Mouse (Mus musculus): ENCODE measurements around the gene Aox3.

Aox3 gene

DNA sequence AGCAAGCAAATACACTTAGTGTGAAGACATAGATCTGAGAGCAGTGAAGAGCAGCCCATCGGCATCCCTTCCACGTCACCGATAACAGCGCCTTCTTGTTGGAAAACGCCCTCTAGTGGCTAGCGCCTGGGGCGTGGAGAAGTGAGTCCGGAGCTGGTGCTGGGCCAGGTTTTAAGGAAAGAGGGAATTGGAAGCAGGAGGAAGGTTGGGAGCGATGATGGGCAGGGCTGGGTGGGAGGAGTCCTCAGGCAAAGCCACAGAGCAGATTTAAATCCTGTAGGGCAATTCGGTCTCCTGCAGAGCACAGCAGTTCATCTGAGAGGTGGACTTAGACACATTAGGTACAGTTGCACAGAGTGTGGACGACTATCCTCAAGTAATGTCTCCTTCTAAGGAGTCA is at the start of gene Aox3:
Aox3 (plus strand) TSS at position 251 of the 400 bp plus-strand sequence.
- DNase-seq, result peak; percentile 93 to 96

DNA sequence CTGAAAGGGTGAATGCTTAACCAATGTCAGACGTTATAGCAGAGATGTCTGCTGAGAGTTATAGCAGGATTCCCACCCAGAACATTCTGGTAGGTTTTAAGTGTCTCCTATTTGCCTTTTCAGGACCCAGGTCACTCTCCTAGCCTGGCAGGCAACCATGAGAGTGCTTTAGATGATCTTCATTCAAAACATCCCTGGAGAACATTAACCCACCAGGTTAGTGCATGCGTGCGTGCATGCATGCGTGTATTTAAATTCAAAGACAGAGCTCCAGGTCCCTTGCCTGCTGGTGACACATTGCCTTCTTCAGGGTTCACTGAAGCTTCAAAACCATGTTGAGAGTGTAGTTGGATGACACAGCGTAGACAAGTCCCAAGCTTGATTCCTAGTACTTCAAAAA is 47.8 kb upstream of the Aox3 start:
- DNase-seq, result no peak

DNA sequence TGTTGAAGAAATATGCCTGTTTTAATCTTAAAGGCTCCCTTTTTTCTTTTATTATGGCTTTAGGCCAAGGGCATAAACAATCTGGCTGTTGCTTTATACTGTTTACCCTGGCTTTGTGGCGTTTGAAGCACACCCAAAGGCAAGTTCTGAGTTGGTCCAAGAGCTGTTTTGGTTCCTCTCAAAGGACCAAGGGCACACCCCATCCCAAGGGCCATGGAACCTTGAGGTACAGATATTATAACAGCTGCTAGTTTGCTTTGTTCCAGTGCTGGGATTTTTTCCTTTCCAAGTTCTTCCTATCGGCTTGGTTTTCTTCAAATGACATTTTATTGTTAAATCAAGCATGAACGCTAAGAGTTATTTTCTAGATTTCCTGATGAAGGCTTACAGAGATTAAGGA is 47.3 kb upstream of the Aox3 start:
- DNase-seq, result no peak

DNA sequence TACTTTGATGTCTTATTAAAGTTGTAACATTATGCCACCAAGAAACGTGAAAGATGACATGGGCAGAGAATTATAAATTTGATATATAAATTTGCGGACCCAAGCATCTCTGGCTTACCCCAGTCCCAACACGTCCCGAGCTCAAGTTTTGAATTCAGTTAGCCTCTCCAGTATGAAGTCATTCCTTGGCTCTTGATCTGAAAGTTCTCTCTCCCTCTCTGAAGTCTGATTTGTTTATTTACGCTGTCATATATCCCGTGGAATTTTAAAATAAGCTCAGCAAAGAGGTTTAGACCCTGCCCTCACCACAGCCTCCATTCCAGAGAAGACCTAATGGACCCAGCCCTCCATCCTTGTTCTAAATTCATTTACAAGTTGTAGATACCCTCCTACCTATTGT is 43.7 kb upstream of the Aox3 start:
- DNase-seq, result no peak

DNA sequence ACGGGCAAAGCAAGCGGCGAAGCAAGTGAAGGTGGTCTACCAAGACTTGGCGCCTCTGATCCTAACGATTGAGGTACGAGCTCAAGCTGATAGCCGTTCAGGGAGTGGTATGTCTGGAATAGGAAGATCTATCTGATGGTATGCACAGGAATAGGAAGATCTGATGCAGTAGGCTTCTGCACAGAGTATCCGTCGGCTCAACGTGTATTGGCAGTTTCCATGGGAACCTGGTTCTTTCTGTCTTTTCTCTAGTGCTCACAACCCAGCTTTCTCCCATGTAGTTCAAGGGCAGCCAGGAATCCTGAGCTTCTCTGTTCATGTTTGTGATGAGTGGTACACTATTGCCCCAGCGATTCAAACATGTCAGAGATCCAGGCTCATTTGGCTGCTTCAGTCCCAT is 42.8 kb upstream of the Aox3 start:
- no peak for DNase-seq

DNA sequence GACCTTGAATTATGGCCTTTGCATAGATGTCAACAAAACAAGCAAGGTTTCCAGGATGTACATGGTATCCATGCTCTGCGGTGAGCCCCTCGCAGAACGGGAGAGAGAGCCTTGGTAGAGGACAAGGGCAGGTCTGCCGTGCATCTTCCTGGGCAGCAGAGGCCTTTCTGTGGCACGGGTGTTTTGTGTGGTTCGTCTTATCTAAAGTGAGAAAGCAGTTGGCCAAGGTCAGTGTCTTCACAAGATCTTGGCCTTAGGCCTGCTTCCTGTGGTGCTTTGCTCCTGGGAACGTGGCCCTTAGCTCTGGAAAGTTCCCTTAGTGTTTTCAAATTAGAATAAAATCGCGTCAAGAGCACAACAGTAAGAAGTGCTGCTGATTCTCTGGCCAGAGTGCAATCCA is 41.9 kb upstream of the Aox3 start:
- DNase-seq, result peak in 1 of 2 experiments; percentile 17

DNA sequence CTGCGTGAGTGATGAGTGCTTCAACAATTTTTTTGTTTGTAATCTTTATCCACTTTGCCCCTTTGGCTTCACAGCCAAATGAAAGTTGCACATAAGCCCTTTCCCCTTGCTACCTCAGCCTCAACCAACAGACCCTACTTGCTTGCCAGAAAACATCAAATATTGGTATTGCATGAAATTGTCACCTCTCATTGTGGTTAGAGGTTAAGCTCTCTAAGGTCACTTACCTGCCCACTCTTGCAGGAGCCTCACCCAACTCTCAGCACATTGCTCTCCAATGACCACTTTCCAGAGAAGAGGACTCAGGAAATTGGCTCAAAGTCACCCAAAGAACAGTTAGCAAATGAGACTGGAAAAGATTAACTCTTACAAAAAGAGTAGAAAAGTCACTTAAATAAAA is 41.4 kb upstream of the Aox3 start:
- DNase-seq, result no peak

DNA sequence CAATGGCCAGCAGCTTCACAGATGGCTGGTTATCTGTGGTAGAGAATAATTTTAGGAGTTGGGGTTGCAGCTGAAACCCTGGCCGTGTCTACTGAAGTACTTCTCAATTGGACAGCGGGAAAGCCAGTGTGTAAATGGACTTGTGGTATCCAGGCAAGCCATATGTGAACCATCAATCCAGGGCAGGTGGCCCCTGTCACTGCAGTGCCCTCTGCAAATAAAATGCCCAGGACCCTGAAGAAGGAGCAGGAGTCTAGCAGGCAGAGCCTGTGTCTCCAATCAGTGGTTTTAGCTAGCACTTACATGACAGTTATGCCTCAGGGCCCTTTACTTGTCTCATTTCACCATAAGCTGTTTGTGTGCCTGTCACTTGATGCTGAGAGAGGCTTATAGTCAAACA is 40.5 kb upstream of the Aox3 start:
- DNase-seq, result no peak

DNA sequence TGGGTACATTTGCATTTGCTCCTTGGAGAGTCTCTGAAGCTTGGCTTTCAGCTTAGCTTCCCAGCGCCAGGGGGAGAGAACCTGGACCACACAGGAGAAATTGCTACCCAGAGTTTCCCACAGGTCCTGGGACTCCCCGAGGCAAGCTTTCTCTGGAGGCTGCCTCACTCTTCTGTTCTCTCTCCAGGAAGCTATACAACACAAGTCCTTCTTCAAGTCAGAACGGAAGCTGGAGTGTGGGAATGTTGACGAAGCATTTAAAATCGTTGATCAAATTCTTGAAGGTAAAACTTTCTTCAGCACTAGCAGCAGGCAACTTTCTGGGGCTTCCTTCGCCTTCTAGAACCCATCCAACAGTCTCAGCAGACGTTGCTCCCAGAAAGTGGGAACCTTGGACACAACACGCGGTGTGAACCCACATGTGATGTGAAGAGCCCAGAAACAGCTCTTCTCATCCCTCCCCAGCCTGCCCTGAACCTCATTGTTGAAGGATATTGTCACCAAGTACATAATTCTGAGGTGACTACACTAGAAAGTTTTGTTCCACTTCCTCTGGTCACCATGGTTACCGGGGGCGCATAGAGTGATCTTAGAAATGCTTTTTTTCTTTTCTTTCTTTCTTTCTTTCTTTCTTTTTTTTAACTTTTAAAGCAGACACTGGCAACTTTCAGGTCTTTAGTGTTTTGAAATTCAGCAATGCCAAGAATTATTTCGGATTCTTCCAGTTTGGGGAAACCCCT is 39.8 kb upstream of the Aox3 start:
- no peak for DNase-seq

DNA sequence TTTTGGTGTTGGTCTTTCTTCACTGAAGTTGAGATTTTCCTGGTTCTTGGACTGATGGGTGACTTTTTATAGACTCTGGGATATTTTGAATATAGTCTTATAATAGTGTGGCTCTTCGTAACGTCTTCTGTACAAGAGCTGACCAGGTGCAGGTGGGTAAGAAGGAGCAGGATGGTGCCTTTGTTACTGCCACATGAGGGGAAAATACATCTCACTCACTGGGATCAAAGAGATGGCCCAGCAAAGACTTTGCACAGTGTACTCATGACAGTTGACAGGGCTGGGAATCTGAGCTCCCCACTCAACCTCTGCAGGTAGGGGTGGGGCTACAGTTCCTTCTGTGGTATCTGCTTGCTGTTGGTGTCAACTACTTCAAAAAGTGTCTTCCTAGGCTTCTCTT is 38.7 kb upstream of the Aox3 start:
- DNase-seq, result no peak

DNA sequence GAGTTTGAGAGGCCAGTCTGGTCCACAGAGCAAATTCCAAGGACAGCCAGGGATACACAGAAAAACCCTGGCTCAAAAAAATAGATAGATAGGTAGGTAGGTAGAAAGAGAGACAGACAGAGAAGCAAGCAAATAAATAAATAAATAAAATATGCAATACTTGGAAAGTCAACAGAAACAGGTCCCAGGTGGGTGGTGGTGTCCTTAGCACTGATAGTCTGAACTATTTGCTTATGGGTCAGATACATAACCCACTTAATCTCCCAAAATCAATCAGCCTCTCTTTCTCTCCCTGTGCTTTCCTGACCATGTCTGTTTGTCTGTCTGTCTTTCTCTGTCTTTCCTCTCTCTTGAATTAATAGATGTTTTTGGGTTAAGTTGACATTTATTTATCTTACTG is 35.0 kb upstream of the Aox3 start:
- DNase-seq, result no peak

DNA sequence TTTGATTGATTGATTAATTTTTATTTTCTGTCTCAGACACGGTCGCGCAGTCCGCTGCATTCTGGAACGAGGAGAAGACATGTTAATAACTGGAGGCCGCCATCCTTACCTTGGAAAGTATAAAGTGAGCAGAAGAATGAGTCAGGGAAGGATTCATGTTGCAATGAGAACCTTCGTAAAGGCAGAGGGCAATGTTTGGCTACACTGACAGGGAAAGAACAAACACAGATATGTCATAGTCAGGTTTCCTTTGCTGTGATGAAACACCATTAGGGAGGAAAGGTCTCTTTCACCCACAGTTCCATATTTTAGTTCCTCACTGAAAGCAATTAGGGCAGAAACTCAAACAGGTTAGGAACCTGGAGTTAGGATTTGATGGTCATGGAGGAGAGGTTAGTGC is 34.5 kb upstream of the Aox3 start:
- no peak for DNase-seq

DNA sequence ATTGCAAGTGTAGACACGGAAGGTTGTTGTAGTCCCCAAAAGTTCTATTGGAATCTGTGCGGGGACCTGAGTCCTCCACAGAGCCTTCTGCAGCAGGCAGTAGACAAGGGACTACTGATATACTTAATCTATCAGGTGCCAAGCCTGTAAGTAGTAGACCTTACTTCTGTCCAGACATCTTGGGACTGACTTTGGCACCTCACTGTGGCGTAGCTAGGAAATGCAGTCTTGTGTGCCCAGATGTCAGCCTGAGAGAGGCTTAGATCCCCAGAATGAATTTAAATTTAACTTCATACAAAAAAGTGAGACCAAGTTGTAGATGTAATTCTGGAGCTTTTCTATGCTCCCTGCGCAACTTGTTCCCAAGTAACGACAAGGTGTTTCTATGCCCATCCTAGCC is 33.2 kb upstream of the Aox3 start:
- DNase-seq, result peak in 1 of 2 experiments; percentile 18

DNA sequence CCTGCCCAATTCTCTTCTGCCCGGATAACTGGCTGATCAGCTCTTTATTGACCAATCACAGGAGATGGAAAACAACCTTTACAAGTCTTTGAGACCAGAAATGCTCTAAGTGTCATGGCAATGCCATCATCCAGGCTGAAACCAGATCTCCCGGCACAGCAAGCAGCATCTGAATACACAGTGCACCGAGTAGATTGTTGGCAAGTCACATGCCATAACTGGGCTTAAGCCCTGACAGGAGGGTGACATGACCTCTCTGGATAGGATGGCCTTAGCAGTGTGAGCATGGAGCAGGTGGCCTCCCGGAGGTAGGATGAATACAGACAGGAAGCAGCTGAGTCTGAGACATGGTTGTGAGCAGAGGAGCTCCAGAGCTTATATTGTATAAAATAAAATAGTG is 32.5 kb upstream of the Aox3 start:
- no peak for DNase-seq

DNA sequence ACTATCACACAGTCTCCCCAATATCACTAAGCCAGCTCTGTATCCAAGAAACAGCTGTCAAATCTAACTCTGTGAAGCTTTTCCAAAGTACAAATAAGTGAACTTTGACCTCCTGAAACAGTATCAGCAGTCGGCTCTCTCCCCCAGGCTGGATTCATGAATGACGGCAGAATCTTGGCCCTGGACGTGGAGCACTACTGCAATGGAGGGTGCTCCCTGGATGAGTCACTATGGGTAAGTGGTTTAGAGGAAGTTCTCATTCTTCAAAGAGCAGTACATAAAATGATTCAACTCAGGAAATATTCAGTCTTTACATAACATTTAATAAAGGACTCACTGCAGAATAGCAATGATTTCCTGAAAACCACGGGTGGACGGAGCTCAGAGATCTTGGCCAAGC is 31.6 kb upstream of the Aox3 start:
- no peak for DNase-seq

DNA sequence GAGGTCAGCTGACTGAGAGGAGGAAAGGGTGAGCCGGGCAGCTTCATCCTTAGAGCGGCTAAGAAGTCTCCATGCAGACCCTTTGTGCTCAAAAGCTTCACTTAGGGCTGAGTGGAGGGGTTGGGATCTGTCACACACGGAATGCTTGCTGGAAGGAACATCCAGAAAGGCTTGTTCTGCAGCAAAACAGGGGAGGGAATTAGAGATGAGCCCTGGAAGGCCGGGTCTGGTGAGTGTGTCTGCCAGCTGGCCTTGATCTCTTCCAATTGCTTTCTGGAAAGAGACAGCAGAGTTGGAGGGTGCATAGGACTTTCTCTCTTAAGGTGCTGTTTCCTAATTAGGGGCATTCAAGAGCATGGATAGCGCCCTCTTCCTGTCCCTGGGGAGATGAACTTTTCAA is 23.6 kb upstream of the Aox3 start:
- peak; percentile 28 to 33 for DNase-seq

DNA sequence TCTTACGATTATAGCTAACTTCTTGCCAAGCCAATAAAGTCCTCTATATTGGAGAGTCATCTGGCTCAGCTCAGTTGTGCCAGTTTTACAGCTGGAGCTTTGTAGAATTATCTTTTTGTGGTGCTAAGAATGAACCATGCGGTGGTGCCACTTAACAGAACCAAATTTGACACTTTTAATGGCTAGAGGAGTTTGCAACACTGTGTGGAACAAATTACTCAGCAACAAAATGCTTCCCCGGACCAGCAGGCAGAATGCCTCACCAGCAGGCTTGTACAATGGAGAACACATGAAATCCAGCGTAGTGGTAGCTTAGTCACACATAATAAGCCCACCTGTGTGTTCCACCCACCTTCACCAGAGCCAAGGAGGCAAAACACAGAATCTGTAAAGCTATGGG is 22.7 kb upstream of the Aox3 start:
- DNase-seq, result no peak

DNA sequence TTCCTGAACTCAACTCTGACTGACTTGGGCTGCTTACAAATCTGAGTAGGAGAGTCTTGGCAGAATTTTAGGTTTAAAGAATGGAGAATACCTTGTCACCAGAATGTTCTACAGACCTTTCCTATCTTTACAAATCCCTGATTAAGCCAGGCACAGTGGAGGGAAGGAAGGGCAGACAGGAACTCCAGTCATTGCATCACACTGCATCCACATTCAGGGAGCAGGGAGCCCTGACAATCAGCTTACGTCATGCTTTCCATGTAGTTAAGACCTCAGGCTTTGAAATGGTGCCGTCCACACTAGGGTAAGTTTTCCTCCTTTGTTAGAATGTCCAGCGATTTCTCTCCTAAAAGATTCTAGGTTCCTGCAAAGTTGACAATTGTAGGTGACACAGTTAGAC is 21.7 kb upstream of the Aox3 start:
- no peak for DNase-seq

DNA sequence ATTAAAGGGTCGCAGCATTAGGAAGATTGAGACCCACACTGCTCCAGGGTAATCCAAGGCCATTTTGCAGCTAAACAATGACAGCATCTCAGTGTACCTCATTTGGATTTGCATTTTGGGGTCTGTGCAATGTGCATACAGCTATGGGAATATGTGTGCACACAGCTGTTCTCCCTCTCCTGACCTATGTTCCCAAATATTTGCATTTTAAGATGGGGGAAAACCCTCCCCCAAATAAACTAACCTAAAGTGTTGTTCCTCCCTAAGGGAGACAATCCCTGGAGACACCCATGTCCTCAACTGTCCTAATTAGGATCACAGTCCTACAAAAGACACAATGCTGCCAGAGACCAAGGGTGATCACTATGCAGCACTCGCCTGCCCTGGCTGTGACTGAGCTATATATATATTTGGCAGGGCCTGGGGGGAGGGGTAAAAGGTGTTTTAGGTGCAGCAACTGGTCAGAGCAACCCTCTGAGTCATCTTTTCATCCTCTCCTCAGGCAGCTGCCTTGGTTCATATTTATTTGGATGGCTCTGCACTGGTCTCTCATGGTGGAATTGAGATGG is 20.9 kb upstream of the Aox3 start:
- no peak for DNase-seq

DNA sequence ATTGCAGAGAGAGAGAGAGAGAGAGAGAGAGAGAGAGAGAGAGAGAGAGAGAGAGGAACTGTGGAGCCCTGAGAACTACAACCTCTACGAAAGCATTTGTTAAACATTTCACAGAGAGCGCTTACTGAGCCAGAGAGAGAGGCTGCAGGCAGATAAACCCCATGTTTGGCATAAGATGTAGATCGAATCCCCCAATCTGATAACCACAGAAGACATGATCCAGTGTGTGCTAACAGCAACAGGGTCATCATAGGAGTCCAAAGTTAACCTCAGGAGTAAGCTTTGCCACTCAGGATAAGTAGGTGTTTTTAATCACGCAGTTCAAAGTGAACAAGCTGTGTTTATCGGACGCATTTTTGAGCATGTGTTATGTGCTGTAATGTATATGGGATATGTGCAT is 15.6 kb upstream of the Aox3 start:
- DNase-seq, result no peak

DNA sequence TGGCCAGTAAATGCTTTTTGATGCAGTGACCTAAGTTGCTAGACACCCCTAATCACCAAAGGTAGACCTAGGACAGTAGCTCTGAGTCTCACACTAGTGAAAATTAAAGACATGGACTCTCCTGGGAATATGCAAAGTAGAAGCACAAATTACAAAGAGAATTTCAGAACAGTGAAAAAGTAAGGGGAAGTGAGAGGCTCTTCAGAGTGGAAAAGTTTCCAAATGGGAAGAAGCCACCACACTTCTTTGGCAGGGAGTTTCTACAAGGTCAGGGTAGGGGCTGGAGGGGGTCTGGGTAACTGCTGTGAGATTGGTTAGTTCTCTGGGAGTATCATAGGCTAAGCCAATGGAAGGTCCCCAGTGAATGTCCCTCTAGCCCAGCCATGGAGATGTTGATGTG is 13.8 kb upstream of the Aox3 start:
- DNase-seq, result no peak

DNA sequence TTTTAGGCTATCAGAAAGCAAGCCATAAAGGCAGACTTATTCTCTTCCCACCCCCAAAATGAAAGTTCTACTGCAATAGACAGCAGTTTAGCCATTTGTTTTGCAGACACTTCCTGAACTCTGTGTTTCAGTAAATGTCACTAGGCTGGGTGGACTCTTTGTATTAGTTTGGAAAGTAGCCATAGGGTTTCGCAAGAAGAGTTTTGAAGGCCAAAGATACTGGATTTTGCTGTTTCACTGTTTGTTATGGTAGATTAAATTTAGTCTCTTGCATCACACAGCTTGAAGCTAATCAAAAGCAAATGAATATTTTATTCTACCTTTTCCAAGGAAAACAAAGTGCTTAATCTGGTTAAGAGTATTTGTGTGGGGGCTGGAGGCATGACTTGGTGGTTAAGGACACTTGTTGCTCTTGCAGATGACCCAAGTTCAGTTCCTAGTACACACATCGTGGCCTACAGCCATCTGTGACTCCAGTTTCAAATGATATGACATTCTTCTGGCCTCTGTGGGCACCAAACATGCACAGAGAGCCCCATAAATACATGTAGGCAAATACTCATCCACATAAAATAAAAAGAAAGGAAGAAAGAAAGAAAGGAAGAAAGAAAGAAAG is 11.3 kb upstream of the Aox3 start:
- DNase-seq, result no peak

DNA sequence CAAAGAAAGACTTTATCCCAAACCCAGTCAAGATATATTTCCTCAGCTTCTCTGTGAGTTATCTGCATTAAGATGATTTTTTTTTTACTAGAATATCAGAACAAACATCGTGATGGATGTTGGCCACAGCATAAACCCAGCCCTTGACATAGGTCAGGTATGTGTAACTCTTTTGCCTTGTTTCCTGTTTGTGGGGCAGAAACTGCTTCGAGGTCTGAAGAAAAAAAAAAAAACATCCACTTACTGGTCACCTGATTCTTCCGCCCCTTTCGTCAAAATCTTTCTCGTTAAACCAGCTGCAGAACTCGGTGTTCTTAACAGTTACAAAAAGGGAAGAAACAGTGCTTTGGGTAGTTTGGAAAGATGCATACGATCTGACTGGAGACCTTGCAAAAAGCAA is 10.4 kb upstream of the Aox3 start:
- DNase-seq, result no peak

DNA sequence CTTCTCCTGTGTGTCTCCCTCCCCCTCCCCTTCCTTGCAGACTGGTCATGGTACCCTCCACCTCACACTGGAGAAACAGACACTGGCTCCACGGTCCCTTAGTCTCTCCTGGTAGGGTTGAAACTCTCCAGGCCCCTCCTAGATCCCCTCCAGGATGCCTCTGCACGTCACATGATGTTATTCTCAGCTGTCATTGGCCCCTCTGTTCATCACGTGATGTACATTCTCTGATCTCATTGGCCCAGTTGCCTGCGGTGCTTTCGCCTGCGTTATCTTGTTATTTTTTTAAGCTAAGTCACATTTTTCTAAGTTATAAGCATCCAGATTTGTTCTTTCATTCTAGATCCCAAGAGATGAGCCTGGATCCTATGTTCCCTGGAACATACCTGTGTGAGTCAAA is 7.2 kb upstream of the Aox3 start:
- no peak for DNase-seq

DNA sequence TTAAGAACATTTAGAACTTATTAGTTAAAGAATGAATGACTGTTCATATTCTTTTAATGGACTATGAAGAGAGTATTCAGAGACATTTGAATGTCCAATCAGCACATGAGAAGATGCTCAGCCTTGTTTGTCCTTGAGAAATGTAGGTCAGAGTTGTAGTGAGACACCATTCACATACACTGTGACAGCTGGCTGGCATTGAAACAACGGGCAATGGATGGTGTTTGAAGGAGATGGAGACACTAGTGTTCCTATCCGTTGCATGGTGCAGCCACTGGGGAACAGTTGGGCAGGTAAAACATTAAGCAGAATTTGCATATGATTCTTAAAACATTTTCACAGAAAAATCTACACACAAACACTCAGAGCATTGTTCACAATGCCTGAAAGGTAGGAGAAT is 5.9 kb upstream of the Aox3 start:
- no peak for DNase-seq

Data from cerebellum, postnatal 10 days (tissue).